Mouse (Mus musculus) right cerebral cortex, postnatal 4 days (tissue): ENCODE results near the gene Uhrf1.
"Not testable (repeated sequence)": the region's sequence is repeated elsewhere in the genome, so short reads cannot be mapped to it uniquely, and the experiment has no call there.

Experiments
- DNase-seq: peaks from one replicate; pipeline ENCODE4 v3.0.0-alpha.2; 2022

Gene Uhrf1

GRCm38 (mm10) chr17:56303160-56303846, at the start of gene Uhrf1:
TSS of gene Uhrf1 (plus strand) at chr17:56303321.
- DNase-seq, result peak; percentile 37

DNA sequence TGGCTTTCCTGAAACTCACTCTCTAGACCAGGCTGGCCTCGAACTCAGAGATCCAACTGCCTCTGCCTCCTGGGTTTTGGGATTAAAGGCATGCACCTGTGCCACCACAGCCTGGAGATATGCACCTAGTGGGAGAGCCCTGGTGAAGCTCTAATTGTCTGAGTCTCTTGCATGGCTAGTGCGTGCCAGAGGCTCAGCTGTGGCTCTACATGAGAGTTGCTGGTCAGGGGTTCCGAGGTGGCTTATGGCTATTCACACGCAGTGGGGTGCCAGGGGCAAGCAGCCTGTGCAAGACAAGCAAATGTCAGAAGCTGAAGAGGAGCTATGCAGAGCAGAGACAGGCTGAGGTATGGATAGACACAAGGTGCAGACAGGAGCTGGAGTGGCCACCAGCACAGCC, 48.4 kb upstream of the Uhrf1 start:
- DNase-seq, result no peak

DNA sequence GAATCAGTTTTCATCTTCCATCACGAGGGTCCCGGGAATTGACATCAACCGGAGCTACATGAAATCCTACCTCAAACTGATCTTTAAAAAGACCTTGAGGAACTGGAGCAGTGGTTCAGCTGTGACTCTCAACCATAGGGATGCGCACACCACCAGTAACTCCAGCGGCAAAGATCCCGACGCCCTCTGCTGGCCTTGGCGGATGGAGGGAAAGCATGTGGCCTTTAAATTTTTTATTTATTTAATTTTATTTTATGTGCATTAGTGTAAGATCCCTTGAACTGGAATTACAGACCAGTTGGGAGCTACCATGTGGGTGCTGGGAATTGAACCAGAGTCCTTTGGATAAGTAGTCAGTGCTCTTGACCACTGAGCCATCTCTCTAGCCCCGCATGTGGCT, 47.7 kb upstream of the Uhrf1 start:
- DNase-seq, result peak; percentile 74

GRCm38 (mm10) chr17:56255863-56256238, 47.3 kb upstream of the Uhrf1 start:
- peak; percentile 100 for DNase-seq

- DNase-seq, result peak; percentile 83
These were observed 46.8 kb upstream of the Uhrf1 start, which contains the start of gene Fem1a for GRCm38 (mm10) chr17:56256239-56256881. TSS of gene Fem1a (plus strand) at chr17:56256810.

- DNase-seq, result no peak
These were observed 45.8 kb upstream of the Uhrf1 start for GRCm38 (mm10) chr17:56257181-56257894.

DNA sequence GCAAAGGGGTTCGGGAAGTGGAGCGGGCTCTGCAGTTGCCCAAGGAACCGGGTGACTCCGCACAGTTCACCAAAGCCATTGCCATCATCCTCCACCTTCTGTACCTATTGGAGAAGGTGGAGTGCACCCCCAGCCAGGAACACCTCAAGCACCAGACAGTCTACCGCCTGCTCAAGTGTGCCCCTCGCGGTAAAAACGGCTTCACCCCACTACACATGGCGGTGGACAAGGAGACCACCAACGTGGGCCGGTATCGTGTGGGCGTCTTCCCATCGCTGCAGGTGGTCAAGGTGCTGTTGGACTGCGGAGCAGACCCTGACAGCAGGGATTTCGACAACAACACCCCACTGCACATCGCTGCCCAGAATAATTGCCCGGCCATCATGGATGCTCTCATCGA, 44.9 kb upstream of the Uhrf1 start:
- DNase-seq, result not testable (repeated sequence)

DNA sequence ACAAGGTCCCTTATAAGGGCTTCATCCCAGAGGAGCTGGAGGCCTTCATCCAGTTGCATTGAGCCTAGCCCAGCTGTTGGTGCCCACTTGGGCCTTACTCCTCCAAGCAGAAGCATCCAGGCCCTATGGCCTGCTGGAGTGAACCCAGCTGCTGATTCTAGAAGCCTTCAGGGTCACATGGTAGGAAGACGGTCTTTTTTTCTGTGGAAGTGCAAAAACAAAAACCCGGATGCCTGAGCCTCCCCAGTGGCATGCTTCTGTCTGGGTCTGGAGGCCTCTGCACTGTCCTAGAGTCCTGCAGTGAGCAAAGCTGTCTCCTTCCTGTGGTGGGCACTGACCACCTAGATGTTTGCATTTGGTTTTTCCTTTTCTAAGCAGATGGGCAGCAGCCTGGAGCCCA, 44.3 kb upstream of the Uhrf1 start:
- DNase-seq, result not testable (repeated sequence)

DNA sequence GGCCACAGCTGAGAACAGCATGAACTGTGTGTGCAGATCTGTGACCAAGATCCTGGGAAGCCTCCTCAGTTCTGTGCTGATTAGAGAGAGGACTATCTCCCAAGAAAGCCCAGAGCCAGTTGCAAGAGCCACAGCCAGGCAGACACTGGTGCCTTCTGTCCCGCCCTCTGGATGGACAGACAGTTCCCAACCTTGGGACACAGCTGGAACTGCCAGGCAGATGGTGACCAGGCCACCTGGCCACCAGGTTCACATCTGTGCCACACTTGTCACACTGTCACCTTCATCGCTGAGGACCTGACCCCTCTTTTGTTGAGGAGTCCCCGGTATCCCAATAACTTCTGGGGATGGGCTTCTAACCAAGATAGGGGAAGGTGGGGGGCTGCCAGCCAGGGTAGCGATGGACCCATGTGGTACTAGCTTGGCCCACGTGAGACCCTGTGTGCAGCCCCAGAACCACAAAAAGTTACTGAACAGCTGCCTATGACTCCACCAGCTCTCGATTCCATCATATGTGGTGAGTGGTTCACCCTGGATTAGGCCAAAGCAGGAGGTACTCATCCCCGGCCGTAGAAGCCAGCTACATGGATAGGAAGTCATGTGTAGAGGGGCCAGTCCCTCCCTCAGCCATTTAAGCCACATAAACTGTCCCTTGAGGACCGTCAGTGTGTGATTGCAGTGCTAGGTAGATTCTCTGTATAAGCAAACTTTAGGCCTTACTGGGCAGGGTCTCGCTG, 43.7 kb upstream of the Uhrf1 start:
- no peak for DNase-seq

DNA sequence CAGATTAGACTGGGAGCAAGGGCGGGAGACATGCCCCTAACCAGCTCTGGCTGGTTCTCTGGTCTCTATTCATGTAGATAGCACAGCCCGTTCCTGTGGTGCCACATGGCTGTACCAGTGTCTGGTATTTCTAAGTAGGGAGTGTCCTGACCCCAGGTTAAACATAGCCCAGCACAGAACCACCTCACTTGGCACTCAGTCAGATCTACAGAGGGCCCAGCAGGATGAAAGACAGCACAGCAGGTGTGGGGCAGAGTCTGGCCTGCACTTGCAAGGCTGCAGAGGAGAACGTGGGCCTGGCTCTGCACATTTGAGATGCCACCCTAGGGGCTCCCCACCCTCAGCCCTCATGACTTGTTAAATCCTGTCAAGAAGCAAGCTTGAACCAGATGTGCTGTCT, 42.0 kb upstream of the Uhrf1 start:
- DNase-seq, result no peak

GRCm38 (mm10) chr17:56262645-56263094, 40.5 kb upstream of the Uhrf1 start:
- no peak for DNase-seq

DNA sequence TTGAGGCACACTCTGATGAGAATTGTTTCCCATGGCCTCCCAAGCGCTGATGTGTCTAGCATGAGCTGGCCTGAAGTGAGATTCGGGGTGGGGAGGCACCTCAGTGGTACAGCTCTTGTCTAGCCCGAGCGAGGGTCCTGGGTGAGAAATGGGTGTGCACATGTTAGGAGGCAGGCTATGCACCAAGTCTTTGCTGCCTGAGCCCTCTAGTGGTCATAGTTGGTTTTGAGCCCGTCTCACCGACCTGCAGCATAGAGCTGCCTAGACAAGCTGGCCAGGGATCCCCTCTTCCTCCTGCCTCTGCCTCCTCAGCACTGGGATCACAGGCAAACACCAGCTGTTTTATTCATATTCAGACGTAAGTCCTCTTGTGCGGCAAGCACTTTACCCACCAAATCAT, 39.1 kb upstream of the Uhrf1 start:
- peak; percentile 74 for DNase-seq

- DNase-seq, result no peak
These were observed 38.1 kb upstream of the Uhrf1 start for GRCm38 (mm10) chr17:56265011-56265410.

DNA sequence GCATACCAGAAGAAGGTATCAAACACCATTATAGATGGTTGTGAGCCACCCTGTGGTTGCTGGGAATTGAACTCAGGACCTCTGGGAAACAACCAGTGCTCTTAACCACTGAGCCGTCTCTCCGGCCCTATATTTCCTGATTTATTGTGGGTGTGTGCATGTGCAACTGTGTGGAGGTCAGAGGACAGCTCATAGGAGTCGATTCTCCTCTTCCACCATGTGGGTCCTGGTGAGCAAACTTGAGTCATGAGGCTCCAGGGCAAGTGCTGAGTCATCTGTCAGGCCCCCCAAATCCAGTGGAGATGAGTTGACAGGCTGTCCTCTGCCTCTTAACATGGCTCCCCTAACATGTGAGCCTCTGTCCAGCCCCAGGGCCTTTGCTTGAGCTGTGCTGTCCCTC, 37.3 kb upstream of the Uhrf1 start:
- DNase-seq, result no peak

GRCm38 (mm10) chr17:56266271-56266670, 36.9 kb upstream of the Uhrf1 start:
- DNase-seq, result no peak

GRCm38 (mm10) chr17:56269153-56269630, 33.9 kb upstream of the Uhrf1 start:
- peak; percentile 46 for DNase-seq

- DNase-seq, result no peak
These were observed 33.4 kb upstream of the Uhrf1 start for GRCm38 (mm10) chr17:56269741-56270140.

GRCm38 (mm10) chr17:56271609-56272253, 31.4 kb upstream of the Uhrf1 start:
- no peak for DNase-seq

DNA sequence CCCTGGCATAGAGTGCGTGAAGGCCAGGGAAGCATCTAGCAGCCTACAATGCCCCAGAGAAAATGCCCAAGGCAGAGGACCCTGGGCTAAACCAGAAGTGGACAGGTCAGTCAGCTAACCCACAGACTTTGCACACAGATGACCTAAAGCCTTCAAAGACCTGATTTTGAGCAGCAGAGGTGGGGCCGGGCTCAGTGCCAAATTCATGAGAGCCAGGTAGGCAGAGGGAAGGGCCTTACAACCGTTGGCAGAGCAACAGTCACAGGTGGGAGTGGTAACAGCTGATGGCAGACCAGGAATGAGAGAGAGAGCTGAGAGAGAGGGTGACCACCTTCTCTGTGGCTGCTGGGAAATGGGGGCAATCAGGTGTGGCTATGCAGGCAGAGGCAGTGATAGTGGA, 30.5 kb upstream of the Uhrf1 start:
- no peak for DNase-seq

DNA sequence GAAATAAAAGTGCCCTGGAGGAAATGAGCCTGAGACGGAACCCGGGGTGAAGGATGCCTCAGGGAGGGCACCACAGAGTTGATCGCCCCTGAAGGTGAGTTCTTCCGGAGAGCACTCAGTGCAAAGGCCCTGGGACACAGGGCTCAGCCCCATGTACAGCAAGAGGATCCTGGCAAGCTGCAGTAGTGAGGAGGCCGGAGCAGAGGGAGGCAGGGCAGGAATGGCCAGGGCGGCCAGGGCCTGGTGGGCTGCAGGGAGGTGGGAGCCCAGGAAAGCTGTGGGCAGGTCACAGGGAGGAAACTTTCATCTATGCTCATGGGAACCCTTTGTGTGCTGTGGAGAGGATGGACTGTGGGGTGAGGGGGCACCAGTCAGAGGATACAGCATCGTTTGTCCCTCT, 29.6 kb upstream of the Uhrf1 start:
- no peak for DNase-seq

DNA sequence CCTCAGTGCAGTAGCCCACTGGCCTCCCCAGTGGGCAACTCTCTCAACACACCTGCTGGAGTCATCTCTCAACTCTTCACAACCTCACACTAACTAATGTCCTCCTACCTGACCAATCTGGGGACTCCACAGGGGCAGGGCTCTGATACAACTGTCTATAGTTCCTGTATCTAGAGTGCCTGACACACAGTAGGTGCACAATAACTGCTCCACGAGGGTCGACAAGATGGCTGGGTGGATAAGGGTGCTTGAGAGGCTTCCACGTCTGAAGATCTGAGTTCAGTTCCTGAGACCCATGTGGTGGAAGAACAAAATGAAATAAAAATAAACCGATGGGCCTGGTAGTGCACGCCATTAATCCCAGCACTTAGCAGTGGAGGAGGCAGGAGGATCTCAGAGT, 29.1 kb upstream of the Uhrf1 start:
- DNase-seq, result no peak

DNA sequence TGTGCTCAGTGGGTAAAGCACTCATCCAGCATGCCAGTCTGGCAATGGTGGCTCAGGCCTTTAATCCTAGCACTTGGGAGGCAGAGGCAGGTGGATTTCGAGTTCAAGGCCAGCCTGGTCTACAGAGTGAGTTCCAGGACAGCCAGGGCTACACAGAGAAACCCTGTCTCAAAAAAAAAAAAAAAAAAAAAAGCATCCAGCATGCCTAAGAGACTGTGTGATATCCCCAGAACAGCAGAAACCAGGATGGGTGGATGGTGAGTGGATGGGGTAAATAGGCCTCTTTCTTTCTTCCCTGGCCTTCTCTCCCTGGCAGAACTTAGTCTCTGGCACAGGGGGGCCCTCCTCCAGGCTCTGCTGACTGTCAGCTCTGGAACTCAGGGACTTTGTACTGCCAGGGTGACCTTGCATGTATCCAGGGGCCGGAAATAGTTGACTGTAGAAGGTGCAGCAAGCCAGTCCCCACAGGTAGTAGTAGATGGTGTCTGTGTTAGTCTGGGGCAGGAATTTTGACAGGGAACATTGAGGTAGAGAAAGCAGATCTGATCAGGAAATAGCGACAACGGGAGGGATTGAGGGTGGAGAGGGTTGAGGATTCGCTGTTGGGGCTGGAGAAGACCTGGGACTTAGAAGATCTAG, 27.2 kb upstream of the Uhrf1 start:
- no peak for DNase-seq
